Mouse (Mus musculus) left cerebral cortex, adult 18-20 months (tissue): Measurements from ENCODE around the gene BC030500. TPM values are rescaled to one million over a fixed set of nuclear protein-coding genes. Genes with fewer than 3 reads are reported as not detected.
A peak's percentile ranks its signal among the peaks of the same experiment; 100 is the strongest.

Experiments used
- DNase-seq, 2 experiments: peaks; one replicate each; pipeline ENCODE4 v3.0.0; 2021 to 2022; ENCODE audit warnings: low spot score in 2 of 2, mixed read lengths in 1 of 2
- long read RNA-seq, 2 experiments: library from polyadenylated mRNA; stranded (forward); transcript quantifications; one replicate each; pipeline ENCODE4 v2.0.0; 2021
- total RNA-seq, 2 experiments: library from RNA; stranded (reverse); gene quantifications; 2 replicates each; pipeline ENCODE4 v1.2.3; 2021

The BC030500 gene
- total RNA-seq, result 10 to 100 TPM; 10.3 to 11.1 TPM
- long read RNA-seq, experiment 1, partial matches to known transcripts, result 0 of 7 reads
- long read RNA-seq, experiment 1, other reads (novel, unspliced or antisense), result 7 of 7 reads
- long read RNA-seq, experiment 2, partial matches to known transcripts, result 1 of 12 reads
- long read RNA-seq, experiment 2, other reads (novel, unspliced or antisense), result 11 of 12 reads

GRCm38 (mm10) chr8:58911677-58912076 is at the start of gene BC030500:
Gene BC030500, plus strand, starts transcription at chr8:58911755.
- no peak for DNase-seq

DNA sequence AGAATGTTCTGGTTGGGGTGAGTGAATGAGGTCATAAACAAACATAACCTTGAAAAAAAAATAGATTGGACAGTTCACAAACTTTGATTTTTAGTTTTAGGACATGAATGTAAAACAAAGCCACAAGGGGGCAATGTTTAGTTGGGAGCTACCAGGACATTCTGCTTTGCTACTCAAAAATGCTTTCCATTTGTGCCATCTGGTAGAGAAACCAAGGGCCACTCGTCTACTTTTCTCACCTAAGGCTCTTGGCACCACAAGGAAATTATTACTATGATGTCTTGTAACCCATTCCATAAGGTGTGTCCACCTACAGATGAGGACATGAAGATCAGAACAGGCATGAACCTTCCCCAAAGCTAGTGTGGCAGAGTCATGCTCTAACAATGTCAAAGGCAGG is 25.1 kb upstream of the BC030500 start:
- no peak for DNase-seq

DNA sequence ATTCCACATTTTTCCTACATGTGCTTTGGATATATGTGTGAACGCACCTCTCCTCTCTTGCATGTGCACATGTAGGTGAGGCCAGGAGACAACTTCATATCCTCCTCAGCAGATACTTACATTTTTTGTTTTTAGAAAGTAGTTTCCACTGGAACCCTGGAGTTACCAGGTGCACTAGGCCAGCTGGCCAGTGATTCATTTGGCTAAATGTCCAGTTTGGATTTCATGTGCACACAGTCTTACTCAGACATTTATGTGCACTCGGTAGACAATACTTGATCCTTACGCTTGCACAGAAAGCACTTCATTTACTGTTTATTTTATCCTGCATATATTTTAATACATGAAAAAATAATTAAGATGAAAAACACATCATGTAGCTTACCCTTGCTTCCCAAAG is 21.0 kb upstream of the BC030500 start:
- no peak for DNase-seq

GRCm38 (mm10) chr8:58895960-58896359 is 15.6 kb upstream of the BC030500 start:
- no peak for DNase-seq

DNA sequence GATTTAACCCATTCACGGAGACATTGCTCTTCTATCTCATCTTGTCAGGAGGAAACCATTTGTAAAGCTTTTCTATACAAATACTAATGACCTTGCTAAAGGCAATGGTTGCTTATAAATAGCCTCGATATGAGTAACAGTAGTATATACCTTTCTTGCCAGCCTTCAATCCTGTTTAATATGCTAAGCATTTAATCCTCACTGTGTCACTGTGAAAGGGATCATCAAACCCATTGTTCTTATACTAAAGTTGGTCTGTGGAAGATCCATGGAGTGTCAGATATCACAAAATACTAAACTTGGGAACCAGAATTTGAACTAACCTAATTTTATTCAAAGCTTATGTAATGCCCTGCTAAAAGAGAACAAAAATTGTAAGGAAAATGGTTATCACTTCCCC is 7.1 kb upstream of the BC030500 start:
- no peak for DNase-seq

GRCm38 (mm10) chr8:58912196-58912839 is 763 bp downstream of the BC030500 start, which contains the start of gene Galntl6:
Gene Galntl6, minus strand, starts transcription at chr8:58912640.
- peak; percentile 47 to 59 for DNase-seq

GRCm38 (mm10) chr8:58912840-58913639 is 1.5 kb downstream of the BC030500 start:
- DNase-seq, result peak in 1 of 2 experiments; percentile 44

GRCm38 (mm10) chr8:58913640-58913968 is 2.0 kb downstream of the BC030500 start:
- DNase-seq, result no peak

DNA sequence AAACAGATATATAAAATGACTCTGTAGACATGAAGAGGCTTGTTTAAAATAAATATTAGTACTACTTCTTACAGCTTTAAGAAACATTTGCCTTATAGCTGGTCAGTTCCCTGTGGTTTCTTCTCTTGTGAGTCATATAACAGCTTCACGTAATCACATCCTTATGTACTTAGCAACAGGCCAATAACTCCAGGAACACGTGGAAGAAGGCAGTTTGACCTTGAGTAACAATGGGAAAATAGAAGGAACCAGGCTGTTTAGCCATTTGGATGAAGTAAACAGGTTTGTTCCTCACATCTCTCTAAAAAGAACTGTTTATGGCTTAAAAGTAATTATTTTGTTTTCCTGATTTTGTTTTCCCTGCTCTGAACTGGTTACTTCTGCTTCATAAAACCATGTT is 3.6 kb downstream of the BC030500 start:
- no peak for DNase-seq

DNA sequence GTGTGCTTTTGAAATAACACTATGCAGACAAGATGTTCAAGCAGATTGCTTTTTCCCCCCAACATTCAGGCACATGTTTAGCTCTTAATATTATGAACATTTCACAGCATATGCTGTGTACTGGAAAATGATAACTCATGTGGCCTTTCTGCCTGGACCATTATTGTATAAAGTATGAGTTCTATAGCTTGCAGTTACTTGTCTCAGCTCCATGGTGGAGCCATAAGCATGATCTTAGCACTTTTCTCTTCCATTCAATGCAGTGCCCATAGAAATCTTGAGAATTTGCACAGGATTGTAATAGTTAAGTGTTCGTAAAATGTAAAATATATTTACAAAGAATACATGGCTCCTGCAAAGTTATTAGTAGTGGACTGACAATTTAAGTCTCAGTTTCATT is 19.5 kb downstream of the BC030500 start:
- no peak for DNase-seq

DNA sequence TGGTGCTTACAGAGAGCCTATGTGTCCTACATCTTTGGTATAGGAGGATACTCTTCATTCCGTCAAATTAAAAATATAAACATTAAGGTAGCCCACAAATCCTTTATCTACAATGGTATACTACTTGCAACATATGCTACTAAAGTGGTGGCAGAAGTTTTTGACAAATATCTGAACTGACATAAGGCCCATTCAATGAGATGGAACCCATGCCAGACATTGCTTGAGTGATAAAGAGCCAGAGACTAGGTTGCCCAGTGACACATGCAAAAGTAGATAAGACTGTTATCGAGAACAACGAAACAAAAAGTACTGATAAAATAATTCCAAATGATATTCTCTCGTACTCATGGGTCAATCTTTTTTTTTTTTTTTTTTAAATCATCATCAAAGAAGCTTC is 32.2 kb downstream of the BC030500 start:
- DNase-seq, result no peak

DNA sequence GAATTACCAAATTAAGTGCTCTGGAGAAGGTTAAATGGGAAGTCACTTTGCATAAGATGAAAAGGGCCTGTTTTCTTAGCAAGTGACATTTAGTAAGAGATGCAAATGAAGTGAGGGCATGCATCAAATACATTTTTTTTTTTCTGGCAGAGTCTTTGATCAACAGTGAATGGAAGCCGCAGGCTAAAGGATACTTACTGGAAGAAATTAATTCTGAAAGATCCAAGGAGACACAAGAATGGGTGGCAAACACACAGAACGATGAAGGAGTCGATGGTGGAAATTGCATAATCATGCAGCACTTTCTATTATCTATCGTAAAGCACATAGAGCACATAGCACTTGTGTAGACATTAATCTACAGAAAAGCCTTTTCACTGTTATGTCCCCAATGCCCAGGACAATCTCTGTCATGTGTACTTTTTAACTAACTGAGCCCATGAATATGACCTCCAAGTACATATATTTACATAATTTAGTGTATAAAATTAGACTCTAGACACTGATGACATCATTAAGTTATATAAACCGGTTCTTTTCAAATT is 45.7 kb downstream of the BC030500 start:
- DNase-seq, result no peak

Other genes starting within 250 kb of the BC030500 start
- 10 to 100 TPM; 21.9 to 22.3 TPM for gene Galntl6, start 885 bp downstream of the BC030500 start, total RNA-seq